Mouse (Mus musculus) right cerebral cortex, postnatal 25 days (tissue): ENCODE results near the gene Fam177a.
"Not testable (repeated sequence)": the region's sequence is repeated elsewhere in the genome, so short reads cannot be mapped to it uniquely, and the experiment has no call there.

ENCODE experiments used
- DNase-seq: peaks from one replicate; pipeline ENCODE4 v3.0.0; 2022

Gene Fam177a

DNA sequence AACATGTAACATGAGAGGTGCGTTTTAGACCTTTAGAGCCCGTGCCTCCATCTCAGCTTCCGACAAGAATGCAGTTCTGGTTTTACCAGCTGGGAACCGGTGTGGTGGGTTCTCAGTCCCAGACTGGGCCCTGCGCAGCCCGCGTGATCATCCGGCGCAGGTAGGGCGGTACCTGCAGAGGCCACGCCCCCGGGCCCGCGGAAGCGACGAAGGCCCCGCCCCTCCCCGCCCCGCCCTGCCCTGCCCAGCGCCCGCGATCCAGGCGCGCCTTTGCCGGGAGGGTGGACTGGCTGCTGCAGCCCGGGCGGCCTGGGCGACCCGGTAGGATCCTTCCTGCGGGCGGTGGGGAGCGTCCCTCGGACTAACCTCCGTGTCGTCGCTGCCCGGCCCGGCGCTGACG is at the start of gene Fam177a:
Fam177a (plus strand) TSS at position 228 of the 400 bp plus-strand sequence.
- not testable (repeated sequence) for DNase-seq

DNA sequence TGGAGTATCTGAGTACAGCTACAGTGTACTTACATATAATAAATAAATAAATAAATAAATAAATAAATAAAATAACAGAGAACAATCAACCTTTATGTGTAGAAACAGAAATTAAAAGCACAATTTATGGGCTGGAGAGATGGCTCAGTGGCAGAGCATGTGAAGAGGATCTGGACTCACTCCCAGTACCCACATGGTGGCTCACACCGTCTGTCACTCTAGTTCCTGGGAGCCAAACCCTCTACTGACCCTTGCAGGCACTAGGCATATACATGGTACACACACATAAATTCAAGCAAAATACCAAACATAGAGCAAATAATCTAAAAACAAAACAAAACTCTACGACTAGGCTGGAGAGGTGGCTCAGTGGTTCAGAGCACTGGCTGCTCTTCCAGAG is 49.0 kb upstream of the Fam177a start:
- no peak for DNase-seq

DNA sequence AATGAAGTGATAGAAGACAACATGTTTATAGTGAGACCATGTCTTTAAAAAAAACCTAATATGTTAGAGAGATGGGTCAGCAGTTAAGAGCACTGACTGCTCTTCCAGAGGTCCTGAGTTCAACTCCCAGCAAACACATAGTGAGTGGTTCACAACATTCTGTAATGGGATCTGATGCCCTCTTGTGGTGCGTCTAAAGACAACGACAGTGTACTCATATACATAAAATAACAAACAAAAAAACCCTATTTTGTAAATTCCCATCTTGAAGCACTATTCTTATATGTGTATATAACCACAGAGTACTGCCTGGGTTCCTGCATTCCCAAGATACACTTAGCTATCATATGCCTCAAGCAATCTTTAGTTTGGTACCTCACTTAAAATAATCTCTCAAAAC is 45.6 kb upstream of the Fam177a start:
- not testable (repeated sequence) for DNase-seq

DNA sequence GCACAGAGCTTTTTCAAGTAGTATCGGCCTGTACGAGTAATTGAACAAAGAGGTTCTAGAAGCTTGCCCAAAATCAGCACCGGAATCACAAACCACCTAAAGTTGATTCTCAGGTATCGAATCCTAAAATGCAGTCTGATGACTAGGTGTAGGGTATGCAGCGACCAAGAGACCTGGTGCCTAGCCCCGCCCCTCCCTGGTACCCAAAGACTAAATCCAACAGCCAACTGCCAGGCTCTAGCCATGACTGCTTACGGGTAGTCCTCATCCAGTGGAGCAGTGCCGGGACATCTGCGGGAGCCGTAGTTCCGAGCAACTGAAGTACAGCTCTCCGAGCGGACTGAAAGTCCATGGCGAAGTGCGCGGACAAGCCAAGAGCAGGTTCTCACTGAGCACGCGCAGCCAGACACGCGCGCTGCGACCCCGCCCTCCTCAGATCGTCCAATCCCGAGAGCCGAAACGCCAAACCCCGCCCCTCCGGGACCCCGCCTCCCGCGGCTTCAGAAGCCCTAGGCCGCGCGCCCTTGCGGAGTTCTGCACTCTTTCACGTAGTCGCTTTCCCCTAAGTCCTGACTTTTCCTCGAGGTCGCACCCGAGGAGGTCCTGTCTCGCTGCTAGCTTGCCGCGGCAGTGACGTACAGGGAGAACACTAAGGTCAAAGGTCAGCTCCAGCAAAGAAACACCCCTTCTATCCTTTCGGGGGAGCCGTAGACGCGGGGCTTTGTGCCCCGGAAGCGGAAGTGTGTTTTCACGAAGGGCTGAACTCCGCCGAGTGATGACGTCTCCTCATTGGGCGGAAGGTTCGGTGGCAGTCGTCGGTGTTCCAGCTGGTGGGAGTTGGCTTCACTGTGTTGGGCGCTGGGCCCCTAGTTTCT is 44.3 kb upstream of the Fam177a start, which contains the start of the genes 2700097O09Rik and Srp54a:
2700097O09Rik (minus strand) TSS at position 385 of the 875 bp plus-strand sequence.
Srp54a (plus strand) TSS at position 537 of the 875 bp plus-strand sequence.
- DNase-seq: peak; percentile 94

DNA sequence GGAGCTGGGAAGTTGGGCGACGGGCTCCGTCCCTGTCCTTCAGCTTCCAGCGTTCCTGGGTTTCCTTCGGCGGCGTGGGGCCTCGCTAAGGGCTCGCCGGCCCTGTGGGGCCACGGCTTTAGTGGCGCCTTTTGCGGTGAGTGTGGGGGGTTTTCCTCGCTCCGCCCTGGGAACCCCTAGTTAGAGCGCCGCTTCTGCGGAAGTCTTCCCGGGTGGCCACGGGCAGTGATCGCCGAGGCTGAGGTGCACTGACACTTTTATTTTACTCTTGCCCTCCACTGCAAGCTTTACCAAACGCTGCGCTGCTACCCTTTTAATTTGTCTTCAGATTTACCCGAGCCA is 43.7 kb upstream of the Fam177a start:
- not testable (repeated sequence) for DNase-seq

DNA sequence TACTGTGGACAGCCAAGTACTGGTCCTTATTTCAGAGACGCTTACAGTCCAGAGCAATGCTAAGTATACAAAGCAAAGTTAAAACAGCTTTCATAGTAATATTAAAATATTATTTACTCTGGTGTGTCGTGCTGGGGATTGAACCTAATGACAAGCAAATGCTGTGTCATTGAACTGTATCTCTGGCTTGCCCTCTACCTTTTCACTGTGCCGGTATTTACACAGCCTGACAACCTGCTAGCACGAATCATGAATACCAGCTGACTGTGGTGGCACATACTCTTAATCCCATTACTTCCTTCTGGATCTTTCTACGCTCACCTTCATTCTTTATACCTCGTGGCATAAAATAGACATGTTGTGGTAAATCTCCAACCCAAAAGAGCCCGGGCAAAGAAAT is 32.1 kb upstream of the Fam177a start:
- DNase-seq: not testable (repeated sequence)

DNA sequence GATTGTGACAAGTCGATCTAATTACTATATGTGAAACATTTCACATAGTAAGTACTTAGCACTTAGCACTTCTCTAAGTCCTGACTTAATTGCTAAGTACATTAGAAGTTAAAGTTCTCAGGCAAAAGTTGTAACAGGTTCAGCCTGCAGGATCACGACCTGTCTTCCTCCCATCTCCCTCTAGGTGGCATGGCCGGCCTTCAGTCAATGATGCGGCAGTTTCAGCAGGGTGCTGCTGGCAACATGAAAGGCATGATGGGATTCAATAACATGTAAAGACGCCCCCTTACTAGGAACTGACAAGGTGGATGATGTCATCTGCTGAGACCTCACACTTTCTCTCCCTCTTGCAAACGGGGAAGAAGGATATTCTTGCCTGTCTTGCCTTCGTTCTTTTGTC is 11.7 kb upstream of the Fam177a start:
- not testable (repeated sequence) for DNase-seq

DNA sequence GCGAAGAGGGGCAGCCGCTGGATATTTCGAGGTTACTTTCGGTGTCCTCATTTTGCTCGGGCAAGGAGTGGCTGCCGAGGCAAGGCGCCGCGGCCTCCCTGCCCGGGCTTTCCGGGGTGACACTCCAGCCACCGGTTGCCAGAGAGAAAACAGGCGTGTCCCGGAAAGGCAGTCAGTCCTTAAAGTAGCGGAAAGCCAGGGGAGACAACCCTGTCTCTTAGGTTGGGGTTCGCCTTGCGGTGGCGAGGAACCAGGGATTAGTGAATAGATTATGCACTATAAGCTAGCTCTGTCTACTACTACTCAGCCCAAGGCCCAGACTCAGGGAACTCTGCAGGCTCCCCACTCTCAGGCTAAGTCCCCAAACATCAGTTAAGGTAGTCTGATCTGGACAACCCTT is 462 bp downstream of the Fam177a start:
- not testable (repeated sequence) for DNase-seq

DNA sequence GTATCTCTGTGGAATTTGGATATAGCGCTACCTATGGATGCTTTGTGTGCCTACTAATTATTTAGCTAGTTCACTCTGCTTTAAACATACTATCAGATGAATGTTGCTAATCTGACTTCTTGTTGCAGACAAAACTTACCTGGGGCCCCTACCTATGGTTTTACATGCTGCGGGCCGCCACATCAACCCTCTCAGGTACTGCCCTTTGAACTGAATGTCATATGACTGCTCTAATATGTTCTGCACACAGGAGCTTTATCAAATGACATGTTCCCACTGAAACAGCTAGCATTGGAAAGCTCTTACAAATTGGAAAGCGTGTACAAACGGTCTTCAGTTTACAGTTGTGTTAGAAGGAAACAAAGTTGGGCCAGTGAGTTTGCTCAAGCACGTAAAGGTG is 11.3 kb downstream of the Fam177a start:
- not testable (repeated sequence) for DNase-seq

DNA sequence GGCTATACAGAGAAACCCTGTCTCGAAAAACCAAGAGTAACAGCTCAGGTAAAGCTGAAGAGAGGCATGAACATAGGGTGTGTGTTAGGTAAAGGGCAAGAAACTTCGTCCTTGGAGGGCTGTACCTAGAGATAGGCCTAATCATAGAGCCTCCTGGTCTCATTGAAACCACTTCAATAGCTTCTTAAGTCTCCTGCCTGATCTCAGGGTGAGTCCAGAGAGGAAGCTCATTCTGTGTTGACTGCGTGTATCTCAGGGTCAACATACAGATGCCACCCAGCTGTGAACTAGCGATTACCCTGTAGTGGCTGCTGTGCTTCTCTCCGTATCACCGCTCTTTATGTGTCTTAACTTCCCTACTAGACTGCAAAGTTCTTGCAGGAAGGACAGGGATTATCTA is 13.6 kb downstream of the Fam177a start:
- DNase-seq: not testable (repeated sequence)

DNA sequence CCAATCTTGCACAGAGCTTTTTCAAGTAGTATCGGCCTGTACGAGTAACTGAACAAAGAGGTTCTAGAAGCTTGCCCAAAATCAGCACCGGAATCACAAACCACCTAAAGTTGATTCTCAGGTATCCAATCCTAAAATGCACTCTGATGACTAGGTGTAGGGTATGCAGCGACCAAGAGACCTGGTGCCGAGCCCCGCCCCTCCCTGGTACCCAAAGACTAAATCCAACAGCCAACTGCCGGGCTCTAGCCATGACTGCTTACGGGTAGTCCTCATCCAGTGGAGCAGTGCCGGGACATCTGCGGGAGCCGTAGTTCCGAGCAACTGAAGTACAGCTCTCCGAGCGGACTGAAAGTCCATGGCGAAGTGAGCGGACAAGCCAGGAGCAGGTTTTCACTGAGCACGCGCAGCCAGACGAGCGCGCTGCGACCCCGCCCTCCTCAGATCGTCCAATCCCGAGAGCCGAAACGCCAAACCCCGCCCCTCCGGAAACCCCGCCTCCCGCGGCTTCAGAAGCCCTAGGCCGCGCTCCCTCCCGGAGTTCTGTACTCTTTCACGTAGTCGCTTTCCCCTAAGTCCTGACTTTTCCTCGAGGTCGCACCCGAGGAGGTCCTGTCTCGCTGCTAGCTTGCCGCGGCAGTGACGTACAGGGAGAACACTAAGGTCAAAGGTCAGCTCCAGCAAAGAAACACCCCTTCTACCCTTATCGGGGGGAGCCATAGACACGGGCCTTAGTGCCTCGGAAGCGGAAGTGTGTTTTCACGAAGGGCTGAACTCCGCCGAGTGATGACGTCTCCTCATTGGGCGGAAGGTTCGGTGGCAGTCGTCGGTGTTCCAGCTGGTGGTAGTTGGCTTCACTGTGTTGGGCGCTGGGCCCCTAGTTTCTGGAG is 30.5 kb downstream of the Fam177a start, which contains the start of gene Srp54b:
Srp54b (plus strand) TSS at position 546 of the 890 bp plus-strand sequence.
- DNase-seq: not testable (repeated sequence)

DNA sequence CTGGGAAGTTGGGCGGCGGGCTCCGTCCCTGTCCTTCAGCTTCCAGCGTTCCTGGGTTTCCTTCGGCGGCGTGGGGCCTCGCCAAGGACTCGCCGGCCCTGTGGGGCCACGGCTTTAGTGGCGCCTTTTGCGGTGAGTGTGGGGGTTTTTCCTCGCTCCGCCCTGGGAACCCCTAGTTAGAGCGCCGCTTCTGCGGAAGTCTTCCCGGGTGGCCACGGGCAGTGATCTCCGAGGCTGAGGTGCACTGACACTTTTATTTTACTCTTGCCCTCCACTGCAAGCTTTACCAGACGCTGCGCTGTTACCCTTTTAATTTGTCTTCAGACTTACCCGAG is 31.1 kb downstream of the Fam177a start:
- not testable (repeated sequence) for DNase-seq

DNA sequence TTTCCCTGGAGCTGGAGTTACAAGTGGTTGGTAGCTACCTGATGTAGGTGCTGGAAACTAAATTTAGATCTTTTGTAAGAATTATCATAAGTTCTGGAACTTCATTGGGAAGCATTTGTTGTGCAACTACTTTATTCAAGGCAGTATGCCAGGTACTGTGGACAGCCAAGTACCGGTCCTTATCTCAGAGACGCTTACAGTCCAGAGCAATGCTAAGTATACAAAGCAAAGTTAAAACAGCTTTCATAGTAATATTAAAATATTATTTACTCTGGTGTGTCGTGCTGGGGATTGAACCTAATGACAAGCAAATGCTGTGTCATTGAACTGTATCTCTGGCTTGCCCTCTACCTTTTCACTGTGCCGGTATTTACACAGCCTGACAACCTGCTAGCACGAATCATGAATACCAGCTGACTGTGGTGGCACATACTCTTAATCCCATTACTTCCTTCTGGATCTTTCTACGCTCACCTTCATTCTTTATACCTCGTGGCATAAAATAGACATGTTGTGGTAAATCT is 42.8 kb downstream of the Fam177a start:
- not testable (repeated sequence) for DNase-seq

DNA sequence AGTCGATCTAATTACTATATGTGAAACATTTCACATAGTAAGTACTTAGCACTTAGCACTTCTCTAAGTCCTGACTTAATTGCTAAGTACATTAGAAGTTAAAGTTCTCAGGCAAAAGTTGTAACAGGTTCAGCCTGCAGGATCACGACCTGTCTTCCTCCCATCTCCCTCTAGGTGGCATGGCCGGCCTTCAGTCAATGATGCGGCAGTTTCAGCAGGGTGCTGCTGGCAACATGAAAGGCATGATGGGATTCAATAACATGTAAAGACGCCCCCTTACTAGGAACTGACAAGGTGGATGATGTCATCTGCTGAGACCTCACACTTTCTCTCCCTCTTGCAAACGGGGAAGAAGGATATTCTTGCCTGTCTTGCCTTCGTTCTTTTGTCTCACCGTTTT is 63.4 kb downstream of the Fam177a start:
- DNase-seq: not testable (repeated sequence)

DNA sequence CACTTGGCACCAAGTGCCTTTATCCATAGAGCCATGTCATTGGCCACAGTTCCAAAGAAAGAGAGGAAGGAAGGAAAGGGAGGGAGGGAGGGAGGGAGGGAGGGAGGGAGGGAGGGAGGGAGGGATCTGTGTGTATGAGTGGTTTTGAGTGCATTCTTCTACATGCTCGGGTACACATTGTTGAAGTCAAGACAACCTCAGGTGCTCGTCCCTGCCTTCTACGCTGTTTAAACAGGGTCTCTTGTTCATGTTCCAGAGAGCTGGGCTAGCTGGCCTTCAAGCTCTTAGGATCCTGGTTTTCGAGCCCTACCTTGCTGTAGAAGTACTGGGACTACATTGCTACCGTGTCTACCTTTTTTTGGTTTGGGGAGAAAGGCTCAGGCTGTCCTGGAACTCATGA is 64.9 kb downstream of the Fam177a start:
- not testable (repeated sequence) for DNase-seq
